Mouse (Mus musculus) ovary, adult 2 months (tissue): ENCODE measurements around the gene Olfr788. TPM values are rescaled to one million over a fixed set of nuclear protein-coding genes. Genes with fewer than 3 reads are reported as not detected.

Experiments
- polyA plus RNA-seq: library from polyadenylated mRNA; depleted of rRNA; stranded (reverse); fragments of >200 nt; gene quantifications from 2 replicates; pipeline ENCODE4 v1.2.3, GENCODE M21; 2012; rRNA removed

Gene Olfr788
- polyA plus RNA-seq = not detected in 2 replicates

GRCm38 (mm10) chr10:129470698-129471097 lies at the start of gene Olfr788:
TSS of gene Olfr788 (plus strand) at chr10:129470998.

GRCm38 (mm10) chr10:129427006-129427405 lies 43.8 kb upstream of the Olfr788 start, which contains the start of gene Olfr786:
TSS of gene Olfr786 (plus strand) at chr10:129427306.

GRCm38 (mm10) chr10:129461562-129461961 lies 9.2 kb upstream of the Olfr788 start, which contains the start of gene Olfr787:
TSS of gene Olfr787 (plus strand) at chr10:129461862.

GRCm38 (mm10) chr10:129484452-129484851 lies 13.7 kb downstream of the Olfr788 start, which contains the start of gene Olfr789:
TSS of gene Olfr789 (plus strand) at chr10:129484752.

GRCm38 (mm10) chr10:129498192-129498591 lies 27.4 kb downstream of the Olfr788 start, which contains the start of gene Olfr790:
TSS of gene Olfr790 (plus strand) at chr10:129498492.

GRCm38 (mm10) chr10:129521492-129521891 lies 50.7 kb downstream of the Olfr788 start, which contains the start of gene Olfr791:
TSS of gene Olfr791 (plus strand) at chr10:129521792.

Other genes with a start within 250 kb of the Olfr788 start
- not detected in 2 replicates for gene Olfr774, start 234.8 kb upstream of the Olfr788 start, polyA plus RNA-seq
- gene Olfr775, start 222.6 kb upstream of the Olfr788 start, polyA plus RNA-seq = not detected in 2 replicates
- not detected in 2 replicates for gene Olfr776, start 211.9 kb upstream of the Olfr788 start, polyA plus RNA-seq
- not detected in 2 replicates for gene Olfr777, start 199.5 kb upstream of the Olfr788 start, polyA plus RNA-seq
- not detected in 2 replicates for gene Olfr780, start 152.9 kb upstream of the Olfr788 start, polyA plus RNA-seq
- not detected in 2 replicates for gene Olfr781, start 142.1 kb upstream of the Olfr788 start, polyA plus RNA-seq
- not detected in 2 replicates for gene Olfr782, start 122.1 kb upstream of the Olfr788 start, polyA plus RNA-seq
- 0.05 TPM in 1 of 2 replicates, not detected in the other for gene Olfr784, start 86.9 kb upstream of the Olfr788 start, polyA plus RNA-seq
- not detected in 2 replicates for gene Olfr785, start 65.6 kb upstream of the Olfr788 start, polyA plus RNA-seq
- not detected in 2 replicates for gene Olfr786, start 43.7 kb upstream of the Olfr788 start, polyA plus RNA-seq
- not detected in 2 replicates for gene Olfr787, start 9.1 kb upstream of the Olfr788 start, polyA plus RNA-seq
- gene Olfr789, start 13.8 kb downstream of the Olfr788 start, polyA plus RNA-seq = not detected in 2 replicates
- gene Olfr790, start 27.5 kb downstream of the Olfr788 start, polyA plus RNA-seq = not detected in 2 replicates
- gene Olfr791, start 50.8 kb downstream of the Olfr788 start, polyA plus RNA-seq = not detected in 2 replicates
- not detected in 2 replicates for gene Olfr792, start 68.2 kb downstream of the Olfr788 start, polyA plus RNA-seq
- gene Olfr794, start 96.7 kb downstream of the Olfr788 start, polyA plus RNA-seq = not detected in 2 replicates
- not detected in 2 replicates for gene Olfr796, start 141.6 kb downstream of the Olfr788 start, polyA plus RNA-seq
- gene Olfr798, start 156.9 kb downstream of the Olfr788 start, polyA plus RNA-seq = not detected in 2 replicates
- not detected in 2 replicates for gene Olfr799, start 166.5 kb downstream of the Olfr788 start, polyA plus RNA-seq
- not detected in 2 replicates for gene Olfr800, start 186.7 kb downstream of the Olfr788 start, polyA plus RNA-seq
- not detected in 2 replicates for gene Olfr801, start 202.9 kb downstream of the Olfr788 start, polyA plus RNA-seq
- not detected in 2 replicates for gene Olfr802, start 217.2 kb downstream of the Olfr788 start, polyA plus RNA-seq
- not detected in 2 replicates for gene Olfr803, start 223.3 kb downstream of the Olfr788 start, polyA plus RNA-seq
- not detected in 2 replicates for gene Olfr804, start 232.2 kb downstream of the Olfr788 start, polyA plus RNA-seq